Mouse (Mus musculus): ENCODE results near the gene Dio2. TPM values are rescaled to one million over a fixed set of nuclear protein-coding genes. Genes with fewer than 3 reads are reported as not detected.

Dio2 gene
- 1.0 and 1.3 TPM in 2 replicates for polyA plus RNA-seq (2015; fragmentation: Nextera tagmentation; extraction: Ambion mirVana)

GRCm38 (mm10) chr12:90738388-90739223 lies at the start of gene Dio2:
Gene Dio2 (minus strand): TSS chr12:90738438.
- Histone ChIP-seq H3K9ac (peak within 1 kb of the TSS; percentile 61), H3K27me3 (no peaks in the 10 kb centered on the region), H3K9me3 (no peaks in the 10 kb centered on the region), H3K4me3 (peak within 1 kb of the TSS; percentile 36), H3K4me1 (peaks cover 5% of the 10 kb centered on the region), H3K36me3 (no peaks in the 10 kb centered on the region), H3K27ac (peak within 1 kb of the TSS; percentile 44; the same call in 1 of the 2 replicates), H3K4me2 (peak within 1 kb of the TSS; percentile 63)
- 9% methylated on average over 10 of the region's 10 CpGs for WGBS
- no peak for ATAC-seq (ENCODE audit: insufficient number of reproducible peaks, insufficient read depth, low FRiP score, low TSS enrichment, low read depth)

- Histone ChIP-seq H3K27ac (no peak overlapping the region), H3K9ac (no peak overlapping the region), H3K9me3 (no peaks in the 10 kb centered on the region), H3K36me3 (no peaks in the 10 kb centered on the region), H3K27me3 (no peaks in the 10 kb centered on the region), H3K4me2 (no peak overlapping the region), H3K4me3 (no peak overlapping the region), H3K4me1 (no peaks in the 10 kb centered on the region)
- ATAC-seq (ENCODE audit: insufficient number of reproducible peaks, insufficient read depth, low FRiP score, low TSS enrichment, low read depth), result no peak
- WGBS, result 89% methylated on average over 4 of the region's 4 CpGs
These were observed 43.2 kb upstream of the Dio2 start for GRCm38 (mm10) chr12:90781438-90781837.

GRCm38 (mm10) chr12:90744752-90745151 lies 6.5 kb upstream of the Dio2 start:
- no peak overlapping the region for H3K9ac ChIP-seq
- ATAC-seq (ENCODE audit: insufficient number of reproducible peaks, insufficient read depth, low FRiP score, low TSS enrichment, low read depth), result no peak
- no peaks in the 10 kb centered on the region for H3K4me1 ChIP-seq
- no peaks in the 10 kb centered on the region for H3K36me3 ChIP-seq
- no peaks in the 10 kb centered on the region for H3K9me3 ChIP-seq
- no peak overlapping the region for H3K27ac ChIP-seq
- no peaks in the 10 kb centered on the region for H3K27me3 ChIP-seq
- no peak overlapping the region for H3K4me3 ChIP-seq
- H3K4me2 ChIP-seq, result no peak overlapping the region

- H3K9ac ChIP-seq, result no peak overlapping the region
- H3K27ac ChIP-seq, result no peak overlapping the region
- H3K36me3 ChIP-seq, result no peaks in the 10 kb centered on the region
- WGBS, result 71% methylated on average over 3 of the region's 3 CpGs
- no peak overlapping the region for H3K4me2 ChIP-seq
- no peak for ATAC-seq (ENCODE audit: insufficient number of reproducible peaks, insufficient read depth, low FRiP score, low TSS enrichment, low read depth)
- no peaks in the 10 kb centered on the region for H3K9me3 ChIP-seq
- H3K4me3 ChIP-seq, result no peak overlapping the region
- no peaks in the 10 kb centered on the region for H3K27me3 ChIP-seq
- no peaks in the 10 kb centered on the region for H3K4me1 ChIP-seq
These were observed 5.4 kb upstream of the Dio2 start for GRCm38 (mm10) chr12:90743633-90744032.

GRCm38 (mm10) chr12:90740468-90740867 lies 2.2 kb upstream of the Dio2 start:
- Histone ChIP-seq H3K4me3 (no peak overlapping the region), H3K27ac (no peak overlapping the region), H3K36me3 (no peaks in the 10 kb centered on the region), H3K27me3 (no peaks in the 10 kb centered on the region), H3K9me3 (no peaks in the 10 kb centered on the region), H3K4me1 (peaks cover 5% of the 10 kb centered on the region), H3K9ac (no peak overlapping the region), H3K4me2 (no peak overlapping the region)
- ATAC-seq (ENCODE audit: insufficient number of reproducible peaks, insufficient read depth, low FRiP score, low TSS enrichment, low read depth), result no peak
- 26% methylated on average over 2 of the region's 2 CpGs for WGBS

- peak overlapping the region; percentile 36; the same call in 1 of the 2 replicates for H3K4me3 ChIP-seq
- no peak for ATAC-seq (ENCODE audit: insufficient number of reproducible peaks, insufficient read depth, low FRiP score, low TSS enrichment, low read depth)
- WGBS, result 82% methylated on average over 13 of the region's 13 CpGs
These were observed 306 bp downstream of the Dio2 start for GRCm38 (mm10) chr12:90737932-90738331.

GRCm38 (mm10) chr12:90735447-90735846 lies 2.8 kb downstream of the Dio2 start:
- H3K9ac ChIP-seq, result no peak overlapping the region
- ATAC-seq (ENCODE audit: insufficient number of reproducible peaks, insufficient read depth, low FRiP score, low TSS enrichment, low read depth), result no peak
- peaks cover 5% of the 10 kb centered on the region for H3K4me1 ChIP-seq
- no peak overlapping the region for H3K4me3 ChIP-seq
- 81% methylated on average over 6 of the region's 6 CpGs for WGBS
- no peaks in the 10 kb centered on the region for H3K27me3 ChIP-seq
- H3K36me3 ChIP-seq, result no peaks in the 10 kb centered on the region
- H3K27ac ChIP-seq, result no peak overlapping the region
- no peak overlapping the region for H3K4me2 ChIP-seq
- H3K9me3 ChIP-seq, result no peaks in the 10 kb centered on the region

More at GRCm38 (mm10) chr12:90737932-90738331, 306 bp downstream of the Dio2 start:
- Histone ChIP-seq H3K4me1 (peaks cover 5% of the 10 kb centered on the region), H3K9me3 (no peaks in the 10 kb centered on the region), H3K27me3 (no peaks in the 10 kb centered on the region), H3K36me3 (no peaks in the 10 kb centered on the region), H3K27ac (no peak overlapping the region), H3K4me2 (peak overlapping the region; percentile 63), H3K9ac (0 out of 2 replicates have a peak overlapping the region, but pooled peaks have one; percentile 61)

GRCm38 (mm10) chr12:90734503-90734902 lies 3.7 kb downstream of the Dio2 start:
- H3K27me3 ChIP-seq, result no peaks in the 10 kb centered on the region

GRCm38 (mm10) chr12:90733721-90734120 lies 4.5 kb downstream of the Dio2 start:
- H3K4me1 ChIP-seq, result peaks cover 5% of the 10 kb centered on the region
- H3K4me2 ChIP-seq, result no peak overlapping the region
- no peak for ATAC-seq (ENCODE audit: insufficient number of reproducible peaks, insufficient read depth, low FRiP score, low TSS enrichment, low read depth)
- no peak overlapping the region for H3K9ac ChIP-seq
- H3K27me3 ChIP-seq, result no peaks in the 10 kb centered on the region
- H3K27ac ChIP-seq, result no peak overlapping the region
- H3K9me3 ChIP-seq, result no peaks in the 10 kb centered on the region
- H3K4me3 ChIP-seq, result no peak overlapping the region
- H3K36me3 ChIP-seq, result no peaks in the 10 kb centered on the region
- WGBS, result 85% methylated on average over 6 of the region's 6 CpGs

More at GRCm38 (mm10) chr12:90734503-90734902, 3.7 kb downstream of the Dio2 start:
- Histone ChIP-seq H3K36me3 (no peaks in the 10 kb centered on the region), H3K4me2 (no peak overlapping the region), H3K4me1 (peaks cover 5% of the 10 kb centered on the region), H3K27ac (no peak overlapping the region), H3K4me3 (no peak overlapping the region), H3K9me3 (no peaks in the 10 kb centered on the region), H3K9ac (no peak overlapping the region)
- WGBS, result 64% methylated on average over 5 of the region's 5 CpGs
- no peak for ATAC-seq (ENCODE audit: insufficient number of reproducible peaks, insufficient read depth, low FRiP score, low TSS enrichment, low read depth)

GRCm38 (mm10) chr12:90729648-90730047 lies 8.6 kb downstream of the Dio2 start:
- Histone ChIP-seq H3K9me3 (no peaks in the 10 kb centered on the region), H3K27ac (no peak overlapping the region), H3K27me3 (no peaks in the 10 kb centered on the region), H3K36me3 (no peaks in the 10 kb centered on the region), H3K4me1 (no peaks in the 10 kb centered on the region), H3K9ac (no peak overlapping the region), H3K4me2 (no peak overlapping the region), H3K4me3 (no peak overlapping the region)
- no peak for ATAC-seq (ENCODE audit: insufficient number of reproducible peaks, insufficient read depth, low FRiP score, low TSS enrichment, low read depth)
- 47% methylated on average over 10 of the region's 10 CpGs for WGBS

GRCm38 (mm10) chr12:90725107-90725506 lies 13.1 kb downstream of the Dio2 start:
- Histone ChIP-seq H3K9me3 (no peaks in the 10 kb centered on the region), H3K9ac (no peak overlapping the region), H3K27ac (no peak overlapping the region), H3K4me1 (no peaks in the 10 kb centered on the region), H3K4me3 (no peak overlapping the region), H3K4me2 (no peak overlapping the region), H3K36me3 (no peaks in the 10 kb centered on the region), H3K27me3 (no peaks in the 10 kb centered on the region)
- WGBS, result 76% methylated on average over 8 of the region's 8 CpGs
- no peak for ATAC-seq (ENCODE audit: insufficient number of reproducible peaks, insufficient read depth, low FRiP score, low TSS enrichment, low read depth)

GRCm38 (mm10) chr12:90724644-90725043 lies 13.6 kb downstream of the Dio2 start:
- H3K4me1 ChIP-seq, result no peaks in the 10 kb centered on the region
- no peaks in the 10 kb centered on the region for H3K27me3 ChIP-seq
- WGBS, result 87% methylated on average over 11 of the region's 11 CpGs
- no peak overlapping the region for H3K4me3 ChIP-seq
- H3K9ac ChIP-seq, result no peak overlapping the region
- no peaks in the 10 kb centered on the region for H3K9me3 ChIP-seq
- no peak for ATAC-seq (ENCODE audit: insufficient number of reproducible peaks, insufficient read depth, low FRiP score, low TSS enrichment, low read depth)
- no peaks in the 10 kb centered on the region for H3K36me3 ChIP-seq
- no peak overlapping the region for H3K4me2 ChIP-seq
- no peak overlapping the region for H3K27ac ChIP-seq
